Mouse (Mus musculus): Measurements from ENCODE around the gene Rpl12. TPM values are rescaled to one million over a fixed set of nuclear protein-coding genes. Genes with fewer than 3 reads are reported as not detected.

Rpl12 gene
- total RNA-seq (2021): 10 to 100 TPM; 45.3 to 75.3 TPM
- long read RNA-seq, experiment 1, transcript Rpl12-203 (7 exons, 1,242 nt): major isoform, 32 of 33 reads
- long read RNA-seq, experiment 1, partial matches to known transcripts: 1 of 33 reads
- long read RNA-seq, experiment 1, other reads (novel, unspliced or antisense): 0 of 33 reads
- long read RNA-seq, experiment 2, transcript Rpl12-203 (7 exons, 1,242 nt): major isoform, 50 of 55 reads
- long read RNA-seq, experiment 2, partial matches to known transcripts: 3 of 55 reads
- long read RNA-seq, experiment 2, other reads (novel, unspliced or antisense): 0 of 55 reads

GRCm38 (mm10) chr2:32961192-32961995 lies at the start of gene Rpl12, which contains the start of gene Lrsam1:
Rpl12 (plus strand) TSS chr2:32961559.
Lrsam1 (minus strand) TSS chr2:32961614.
- peak; percentile 93 to 94 for DNase-seq
- intact Hi-C loops (cut with DNase I): no loop called here

DNA sequence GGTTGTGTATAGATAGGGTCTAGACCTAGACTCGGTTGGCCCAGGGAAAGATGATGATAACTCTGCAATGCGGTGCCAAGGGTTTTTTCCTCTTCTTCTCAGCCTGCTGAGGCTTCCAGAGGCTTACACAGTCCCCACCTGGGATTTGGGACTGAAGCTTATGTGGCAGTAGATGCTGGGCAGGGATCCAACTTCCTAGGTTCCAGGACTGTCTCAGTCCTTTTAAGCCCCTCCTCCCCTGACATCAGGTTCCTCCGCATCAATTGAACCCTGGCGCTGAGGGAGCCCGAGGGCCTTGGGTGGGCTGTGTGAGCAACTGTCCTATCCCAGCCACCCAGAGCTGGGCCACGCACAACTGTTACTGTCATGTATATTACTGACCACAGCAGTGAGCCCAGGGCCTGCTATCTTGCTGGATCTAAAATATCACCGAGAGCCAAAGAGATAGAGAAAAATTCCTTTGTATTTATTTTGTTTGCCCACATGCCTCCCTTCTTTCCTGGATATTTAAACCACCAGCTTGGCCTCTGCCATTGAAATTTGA lies 49.6 kb upstream of the Rpl12 start:
- intact Hi-C loops (cut with DNase I): loop anchor here (1.0 kb wide), 1 partner anchor 46 kb away; no protein-coding TSS in a partner anchor
- DNase-seq: no peak

DNA sequence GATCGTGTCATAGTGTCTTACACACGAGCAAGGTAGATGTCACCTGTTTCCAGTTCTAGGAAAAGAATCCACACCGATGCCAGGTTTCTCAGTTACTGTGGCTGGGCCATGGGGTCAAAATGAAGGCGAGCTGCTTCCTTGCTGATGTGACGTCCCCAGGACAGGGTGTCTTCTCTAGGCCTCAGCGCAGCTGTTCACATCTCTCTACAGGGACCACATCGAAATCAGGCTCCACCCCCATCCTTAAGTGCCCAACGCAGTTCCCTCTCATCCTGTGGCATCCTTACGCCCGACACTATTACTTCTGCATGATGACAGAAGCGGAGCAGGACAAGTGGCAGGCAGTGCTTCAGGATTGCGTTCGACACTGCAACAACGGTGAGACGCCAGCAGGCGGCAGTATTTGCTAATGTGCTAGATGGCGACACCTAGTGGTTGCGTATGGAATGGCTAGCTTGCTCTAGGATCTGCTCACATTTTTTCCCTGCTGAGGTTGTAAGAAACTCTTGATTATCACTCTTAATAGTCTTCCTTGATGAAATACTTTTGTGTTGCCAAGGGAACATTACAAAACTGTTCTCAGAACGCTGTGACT lies 49.1 kb upstream of the Rpl12 start:
- intact Hi-C loops (cut with DNase I): loop anchor here (1.0 kb wide), 1 partner anchor 47 kb away; no protein-coding TSS in a partner anchor

GRCm38 (mm10) chr2:32914362-32914761 lies 47.0 kb upstream of the Rpl12 start:
- intact Hi-C loops (cut with DNase I): loop anchor here (2.0 kb wide), 1 partner anchor 44 kb away; no protein-coding TSS in a partner anchor

More for the DNA sequence above, 49.1 kb upstream of the Rpl12 start:
- DNase-seq: peak; percentile 72 to 80

DNA sequence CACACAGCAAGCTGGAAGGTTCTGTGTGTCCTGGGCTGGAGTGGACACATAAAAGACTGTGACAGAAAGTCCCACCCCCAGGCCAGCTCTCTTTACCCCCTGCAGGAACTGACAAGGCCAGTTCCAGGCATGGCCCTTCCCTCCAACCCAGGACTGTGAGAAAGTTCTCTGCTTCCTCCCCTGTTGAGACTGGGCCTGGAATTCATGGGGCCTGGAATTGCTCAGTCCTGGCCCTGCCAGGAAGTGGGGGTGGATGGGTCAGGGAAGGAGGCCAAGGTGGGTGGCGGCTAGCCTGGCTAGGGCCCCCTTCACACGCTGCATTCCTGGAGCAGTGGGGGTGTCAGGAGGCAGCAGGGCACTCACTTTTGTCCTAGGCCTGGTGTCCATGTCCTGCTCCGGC lies 46.5 kb upstream of the Rpl12 start:
- intact Hi-C loops (cut with DNase I): loop anchor here (2.0 kb wide), 1 partner anchor 44 kb away; no protein-coding TSS in a partner anchor
- peak; percentile 49 to 53 for DNase-seq

More at GRCm38 (mm10) chr2:32914362-32914761, 47.0 kb upstream of the Rpl12 start:
- DNase-seq: no peak

DNA sequence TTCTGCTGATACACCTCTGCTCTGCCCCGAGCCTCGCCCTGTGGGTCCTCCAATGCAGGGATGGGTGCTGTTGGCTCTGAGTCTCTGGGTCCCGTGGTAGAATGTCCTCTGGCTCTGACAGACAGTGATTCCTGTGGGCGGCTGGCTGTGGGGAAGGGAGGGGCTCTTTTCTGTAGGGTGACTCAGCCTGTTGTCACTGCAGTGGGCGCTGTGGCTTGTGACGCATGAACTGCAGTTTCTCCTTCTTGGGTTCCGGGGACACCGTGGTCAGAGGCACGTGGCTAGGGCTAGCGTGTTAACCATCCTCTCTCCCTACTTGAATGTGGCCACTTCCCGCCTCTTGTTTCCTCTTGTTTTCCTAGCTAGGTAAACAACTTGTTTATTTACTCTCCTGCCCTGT lies 43.8 kb upstream of the Rpl12 start:
- intact Hi-C loops (cut with DNase I): no loop called here
- DNase-seq: peak in 1 of 2 experiments; percentile 36

- intact Hi-C loops (cut with DNase I): no loop called here
- DNase-seq: no peak
Measured at GRCm38 (mm10) chr2:32918391-32918790, 43.0 kb upstream of the Rpl12 start.

DNA sequence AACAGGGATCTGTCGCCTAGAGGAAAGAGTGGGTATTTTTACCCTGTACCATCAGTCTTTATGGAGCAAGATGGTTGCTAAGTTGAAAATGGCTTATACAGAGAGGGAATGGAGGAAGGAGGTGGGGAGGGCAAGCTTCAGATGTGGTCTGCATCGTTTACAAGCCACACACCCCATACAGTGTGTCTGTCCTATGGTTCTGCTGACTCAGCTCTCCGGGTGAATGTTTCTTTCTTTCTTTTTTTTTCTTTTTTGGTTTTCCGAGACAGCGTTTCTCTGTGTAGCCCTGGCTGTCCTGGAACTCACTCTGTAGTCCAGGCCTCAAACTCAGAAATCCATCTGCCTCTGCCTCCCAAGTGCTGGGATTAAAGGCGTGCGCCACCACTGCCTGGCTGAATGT lies 40.1 kb upstream of the Rpl12 start:
- intact Hi-C loops (cut with DNase I): loop anchor here (5.0 kb wide), 1 partner anchor 129 kb away; no protein-coding TSS in a partner anchor
- DNase-seq: no peak

DNA sequence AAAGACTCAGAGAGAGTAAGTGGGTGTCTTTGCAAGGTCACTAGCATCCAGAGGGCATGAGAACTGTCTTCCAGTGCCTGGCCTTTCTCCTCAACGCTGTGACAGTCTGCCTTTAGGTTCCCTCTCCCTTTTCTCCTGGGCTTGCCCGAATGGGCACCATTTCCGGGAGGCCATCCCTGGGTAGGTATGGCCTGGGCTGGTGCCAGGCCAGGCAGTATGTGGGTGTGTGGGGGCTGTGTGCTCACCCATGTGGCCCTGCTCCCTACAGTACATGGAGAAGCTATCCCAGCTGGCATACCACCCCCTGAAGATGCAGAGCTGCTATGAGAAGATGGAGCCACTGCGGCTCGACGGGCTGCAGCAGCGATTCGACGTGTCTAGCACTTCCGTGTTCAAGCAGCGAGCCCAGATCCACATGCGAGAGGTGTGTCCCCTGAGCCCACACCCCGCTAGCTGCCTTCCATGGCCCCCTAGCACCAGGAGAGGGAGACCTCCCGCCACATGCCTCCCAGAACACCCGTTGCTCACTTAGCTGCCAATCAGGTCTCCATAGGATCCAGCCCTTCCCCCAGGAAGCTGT lies 39.5 kb upstream of the Rpl12 start:
- no peak for DNase-seq
- intact Hi-C loops (cut with DNase I): loop anchor here (5.0 kb wide), 1 partner anchor 130 kb away; no protein-coding TSS in a partner anchor

DNA sequence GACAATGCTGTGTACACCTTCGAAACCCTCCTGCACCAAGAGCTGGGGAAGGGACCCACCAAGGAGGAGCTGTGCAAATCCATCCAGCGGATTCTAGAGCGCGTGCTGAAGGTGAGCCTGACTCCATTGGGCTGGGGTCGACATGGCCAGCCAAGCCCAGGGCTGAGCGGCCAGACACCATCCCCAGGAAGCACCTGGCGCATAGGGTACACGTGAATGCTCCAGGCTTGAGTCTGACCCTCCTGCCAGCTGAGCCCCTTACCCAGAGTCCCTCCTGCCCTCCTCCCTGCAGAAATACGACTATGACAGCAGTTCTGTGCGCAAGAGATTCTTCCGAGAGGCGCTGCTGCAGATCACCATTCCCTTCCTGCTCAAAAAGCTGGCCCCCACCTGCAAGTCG lies 38.8 kb upstream of the Rpl12 start:
- DNase-seq: no peak
- intact Hi-C loops (cut with DNase I): loop anchor here (5.0 kb wide), 1 partner anchor 130 kb away; no protein-coding TSS in a partner anchor

GRCm38 (mm10) chr2:32923551-32924250 lies 37.7 kb upstream of the Rpl12 start:
- intact Hi-C loops (cut with DNase I): loop anchor here (5.0 kb wide), 1 partner anchor 131 kb away; no protein-coding TSS in a partner anchor
- DNase-seq: no peak

DNA sequence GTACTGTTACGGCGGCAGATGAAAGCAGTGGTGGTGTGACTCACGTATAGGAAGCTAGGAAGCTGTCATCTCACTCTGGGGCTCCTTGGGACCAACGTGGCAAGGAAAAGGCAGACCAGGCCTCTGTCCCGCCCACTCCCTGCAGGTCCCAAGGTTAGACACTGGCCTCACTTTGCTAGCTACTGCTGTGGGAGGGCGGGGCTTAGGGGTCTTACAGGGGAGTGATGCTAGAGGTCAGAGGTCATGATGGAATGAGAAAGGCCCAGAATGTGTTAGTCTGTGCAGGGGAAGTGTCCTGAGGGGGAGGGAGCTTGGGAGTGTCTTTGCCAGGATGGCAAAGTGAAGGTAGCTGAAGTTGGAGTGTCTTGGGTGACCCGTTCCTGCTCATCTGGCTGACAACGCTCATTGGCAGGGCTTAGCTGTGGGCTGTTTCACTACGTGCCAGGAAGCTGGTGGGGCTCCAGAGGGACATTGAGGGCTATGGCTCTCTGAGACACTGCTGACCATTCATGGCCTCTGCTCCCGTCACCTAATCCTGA lies 37.0 kb upstream of the Rpl12 start:
- intact Hi-C loops (cut with DNase I): loop anchor here (5.0 kb wide), 1 partner anchor 132 kb away; no protein-coding TSS in a partner anchor
- DNase-seq: no peak

DNA sequence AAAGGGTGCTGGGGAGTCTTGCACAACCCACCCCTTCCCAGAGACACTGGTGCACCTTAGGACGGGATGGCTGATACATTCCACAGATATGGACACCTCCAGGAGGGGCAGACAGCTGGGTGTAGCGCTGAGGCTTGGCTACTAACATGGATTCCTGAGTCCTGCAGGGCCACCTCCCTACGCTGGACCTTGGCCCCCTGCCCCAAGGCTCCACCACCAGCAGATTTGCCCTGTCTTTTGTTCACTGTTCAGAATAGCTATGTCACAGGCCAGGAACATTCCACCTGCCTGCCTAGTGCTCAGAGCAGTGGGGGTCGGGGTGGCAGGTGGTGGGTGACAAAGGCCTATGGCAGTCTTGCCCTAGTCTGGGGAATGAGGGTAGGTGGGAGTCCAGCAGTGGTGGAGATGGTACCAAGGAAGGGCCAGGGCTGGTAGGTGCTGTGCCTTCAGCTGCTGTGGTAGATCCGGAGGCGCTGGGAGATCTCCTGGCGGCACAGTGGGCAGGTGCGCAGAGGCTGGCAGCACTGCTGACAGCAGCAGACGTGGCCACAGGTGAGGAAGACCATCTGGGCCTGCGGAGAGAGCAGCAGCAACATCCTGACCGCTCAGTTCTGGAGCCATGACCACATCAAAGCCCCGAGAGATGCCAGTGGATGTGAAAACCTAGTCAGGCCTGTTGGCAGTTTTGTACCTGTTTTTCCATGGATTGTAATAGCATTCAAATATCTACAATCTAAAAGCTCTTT lies 34.9 kb upstream of the Rpl12 start:
- intact Hi-C loops (cut with DNase I): no loop called here
- no peak for DNase-seq

- no peak for DNase-seq
- intact Hi-C loops (cut with DNase I): loop anchor here (1.0 kb wide), 1 partner anchor 63 kb away; no protein-coding TSS in a partner anchor
Measured at GRCm38 (mm10) chr2:32927624-32928234, 33.6 kb upstream of the Rpl12 start.

- intact Hi-C loops (cut with DNase I): loop anchor here (1.0 kb wide), 1 partner anchor 64 kb away; no protein-coding TSS in a partner anchor
- peak; percentile 59 to 66 for DNase-seq
Measured at GRCm38 (mm10) chr2:32928235-32928946, 33.0 kb upstream of the Rpl12 start.

DNA sequence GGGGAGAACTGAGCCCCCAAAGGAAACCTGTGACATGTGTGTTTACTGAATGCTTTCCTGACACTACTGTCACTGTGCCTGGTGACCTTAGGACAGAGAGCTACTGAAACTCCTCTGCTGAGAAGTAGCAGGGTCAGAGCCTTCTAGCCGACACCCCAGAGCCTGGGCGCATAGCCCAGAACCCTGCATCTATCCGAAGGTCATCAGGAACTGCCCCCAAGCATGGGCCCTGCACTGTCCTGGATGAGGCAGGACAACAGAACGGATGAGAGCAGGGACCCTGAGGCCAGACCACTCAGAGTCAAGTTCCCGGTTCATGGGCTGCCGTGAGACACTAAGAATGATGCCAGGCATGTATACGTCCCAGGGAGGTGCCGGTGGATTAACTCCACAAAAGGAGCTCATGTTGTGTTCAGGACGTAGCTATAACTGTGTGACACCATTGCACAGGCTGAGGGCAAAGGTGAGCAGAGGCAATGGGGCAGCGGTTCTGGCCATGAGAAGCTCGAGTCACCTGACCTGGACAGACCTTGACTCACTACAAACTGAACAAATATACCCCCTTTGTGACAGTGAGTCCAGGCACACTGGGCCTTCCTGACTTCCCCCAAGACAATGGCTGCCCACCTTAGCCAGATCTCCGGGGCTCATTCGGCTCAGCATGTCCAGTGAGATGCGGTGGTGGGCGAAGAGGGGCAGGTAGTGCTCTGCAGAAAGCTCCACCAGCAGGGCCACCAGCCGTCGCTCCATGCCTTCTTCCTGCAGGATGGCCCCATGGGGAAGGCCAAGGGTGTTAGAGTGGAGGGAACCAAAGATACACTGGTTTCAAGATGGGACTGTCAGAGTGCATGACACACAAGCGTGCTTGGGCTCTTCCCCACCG lies 32.2 kb upstream of the Rpl12 start:
- no peak for DNase-seq
- intact Hi-C loops (cut with DNase I): loop anchor here (1.0 kb wide), 1 partner anchor 65 kb away; no protein-coding TSS in a partner anchor
